Mouse (Mus musculus) lung, postnatal 0 days (tissue): ENCODE results near the gene Mrc2.

Source experiments
- CTCF ChIP-seq: IDR thresholded peaks from 2 replicates; pipeline ENCODE4 v1.5.1; 2016; ENCODE audit warnings: antibody characterized with exemption, mild to moderate bottlenecking
- EP300 ChIP-seq: IDR thresholded peaks from 2 replicates; pipeline ENCODE4 v1.6.1; 2016; ENCODE audit warnings: antibody characterized with exemption, mild to moderate bottlenecking, control low read depth

- TF ChIP-seq CTCF (no peak), EP300 (no peak)
Observed at GRCm38 (mm10) chr11:105356301-105356700, 63.9 kb downstream of the Mrc2 start.
